ENCODE assay signal across 9 mouse cellular contexts in genomic region chr7:70117930-70118922, GRCm38 (mm10).
DNase-seq lines count a peak whose midpoint lies in the region; ATAC-seq and TF ChIP-seq lines count a peak whose summit lies in the region.
"Had no signal": no experiment of that assay in that cellular context is flagged by ENCODE, and none has a peak within 500 bp of the region (broad histone marks: within the 10 kb centered on the region; RNA-seq: fewer than 3 reads in every experiment).

No protein-coding gene starts in this region.

- H3K4me3 ChIP-seq in heart, embryonic 10.5 days: peak overlapping the region; percentile 56
- peak overlapping the region; percentile 27 for H3K4me3 ChIP-seq in limb, embryonic 14.5 days (replicated peaks; ENCODE audit: low read length)
- H3K4me3 ChIP-seq in neural tube, embryonic 15.5 days (replicated peaks): peak overlapping the region; percentile 41

- WGBS in heart, embryonic 10.5 days: 18% methylated on average over 21 of the region's 21 CpGs
- WGBS in limb, embryonic 14.5 days: 9% methylated on average over 21 of the region's 21 CpGs
- 10% methylated on average over 21 of the region's 21 CpGs for WGBS in neural tube, embryonic 15.5 days

- peak overlapping the region; percentile 52 for H3K4me2 ChIP-seq in limb, embryonic 14.5 days (replicated peaks; ENCODE audit: low read depth, low read length, severe bottlenecking)
- peak overlapping the region; percentile 79 for H3K4me2 ChIP-seq in neural tube, embryonic 15.5 days

- no peak for DNase-seq in heart, embryonic 10.5 days (ENCODE audit: low spot score)
- no peak for DNase-seq in heart, postnatal 14 days
- peak; percentile 6 for DNase-seq in heart, postnatal 4 days
- peak; percentile 23 for DNase-seq in limb, embryonic 14.5 days (ENCODE audit: low spot score)
- DNase-seq in adrenal gland, postnatal 10 days: no peak
- DNase-seq in cerebellum, postnatal 36 days: no peak

- peak; percentile 71 for ATAC-seq in common myeloid progenitor, adult 5-6 weeks (replicated peaks; ENCODE audit: low read depth, poor library complexity, severe bottlenecking)
- no peak for ATAC-seq in limb, embryonic 14.5 days (ENCODE audit: low FRiP score, low read depth)
- peak; percentile 75 for ATAC-seq in neural tube, embryonic 15.5 days (ENCODE audit: low FRiP score)

- no peak overlapping the region for H3K9ac ChIP-seq in limb, embryonic 14.5 days (ENCODE audit: low read depth, low read length, severe bottlenecking)
- peak overlapping the region; percentile 45 for H3K9ac ChIP-seq in neural tube, embryonic 15.5 days (replicated peaks)

- no peaks in the 10 kb centered on the region for H3K9me3 ChIP-seq in heart, embryonic 10.5 days
- no peaks in the 10 kb centered on the region for H3K9me3 ChIP-seq in limb, embryonic 14.5 days (ENCODE audit: control insufficient read depth, low read length)
- no peaks in the 10 kb centered on the region for H3K9me3 ChIP-seq in neural tube, embryonic 15.5 days (replicated peaks)

- intact Hi-C loops in heart, postnatal 14 days (cut with DNase I): loop anchor here (5.0 kb wide), 1 partner anchor 219 kb away; no protein-coding TSS in a partner anchor

- H3K4me1 ChIP-seq in heart, embryonic 10.5 days: no peaks in the 10 kb centered on the region
- peaks cover 6% of the 10 kb centered on the region; the same call in 1 of the 2 replicates for H3K4me1 ChIP-seq in limb, embryonic 14.5 days (ENCODE audit: control insufficient read depth, insufficient read depth, low read length)
- H3K4me1 ChIP-seq in neural tube, embryonic 15.5 days: peaks cover 13% of the 10 kb centered on the region

- no peak for TF ChIP-seq POLR2A in limb, embryonic 14.5 days (IDR thresholded peaks at IDR 0.05; ENCODE audit: borderline replicate concordance, extremely low read depth, insufficient read depth, insufficient read length)

- H3K27me3 ChIP-seq in heart, embryonic 10.5 days (ENCODE audit: insufficient read depth, poor library complexity, severe bottlenecking): peaks cover 42% of the 10 kb centered on the region
- H3K27me3 ChIP-seq in limb, embryonic 14.5 days (ENCODE audit: control insufficient read depth, insufficient read depth, low read length): peaks cover 17% of the 10 kb centered on the region
- H3K27me3 ChIP-seq in neural tube, embryonic 15.5 days (replicated peaks): peaks cover 36% of the 10 kb centered on the region
- H3K27me3 ChIP-seq: CH12.LX had no signal

- H3K36me3 ChIP-seq in heart, embryonic 10.5 days: no peaks in the 10 kb centered on the region
- no peaks in the 10 kb centered on the region for H3K36me3 ChIP-seq in limb, embryonic 14.5 days (ENCODE audit: control insufficient read depth, insufficient read depth, low read length)
- no peaks in the 10 kb centered on the region for H3K36me3 ChIP-seq in neural tube, embryonic 15.5 days

- H3K27ac ChIP-seq in heart, embryonic 10.5 days: no peak overlapping the region
- H3K27ac ChIP-seq in limb, embryonic 14.5 days (replicated peaks; ENCODE audit: low read depth, low read length): no peak overlapping the region
- H3K27ac ChIP-seq in neural tube, embryonic 15.5 days (replicated peaks): no peak overlapping the region

Comparison
In these comparisons a context has a peak if more than half of its experiments do, and no peak if none do; other contexts are left out.
1. DNase-seq: peak in heart, postnatal 4 days (single experiment) and limb, embryonic 14.5 days (single experiment); none in heart, embryonic 10.5 days (single experiment), heart, postnatal 14 days (0 of 2), adrenal gland, postnatal 10 days (single experiment) and cerebellum, postnatal 36 days (0 of 2).
2. Peak in every context shown above with its lines, with median percentiles within 50 percentile points of each other: H3K4me3 ChIP-seq.